Mouse (Mus musculus) kidney, postnatal 14 days (tissue): ENCODE measurements around the gene Olfr834.

Experiments used
- DNase-seq: peaks from one replicate; pipeline ENCODE4 v3.0.0; 2022; ENCODE audit warnings: mixed read lengths

Olfr834 gene

DNA sequence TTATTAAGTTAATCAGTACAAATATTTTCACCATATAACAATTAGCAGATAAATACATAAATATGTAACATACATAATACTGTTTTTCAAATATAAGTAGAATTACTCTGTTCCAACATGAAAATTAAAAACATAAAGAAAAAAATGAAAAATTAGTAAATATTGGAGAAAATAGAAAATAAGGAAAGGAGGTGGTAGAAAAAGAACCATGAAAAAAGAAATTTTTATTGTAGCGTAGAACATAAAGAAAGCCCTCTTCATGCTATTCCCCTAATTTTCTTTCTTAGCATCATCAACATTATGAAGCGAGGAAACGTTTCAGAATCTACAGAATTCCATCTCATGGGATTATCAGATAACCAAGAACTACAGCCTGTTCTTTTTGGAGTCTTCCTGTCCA is at the start of gene Olfr834:
TSS of gene Olfr834 (plus strand) at position 301 of the 400 bp plus-strand sequence.
- no peak for DNase-seq

DNA sequence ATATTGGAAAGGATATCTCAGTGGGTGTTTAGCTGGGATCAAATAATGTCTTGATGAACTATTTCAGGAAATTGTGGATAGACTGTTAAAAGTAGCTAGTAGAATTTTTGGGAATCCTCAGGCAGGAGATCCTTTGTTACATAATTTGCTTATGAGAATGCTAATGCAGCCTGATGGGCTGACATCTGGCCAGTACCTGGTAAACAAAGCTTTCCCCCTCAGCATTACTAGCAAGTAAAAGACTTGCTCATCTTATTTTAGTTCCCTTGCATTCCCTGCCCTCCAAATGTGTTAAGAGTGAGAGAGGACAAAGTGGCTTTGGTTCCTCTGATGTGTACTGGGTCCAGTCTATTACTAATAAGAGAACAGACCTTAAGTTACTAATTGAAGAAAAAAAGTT is 25.8 kb upstream of the Olfr834 start:
- no peak for DNase-seq

DNA sequence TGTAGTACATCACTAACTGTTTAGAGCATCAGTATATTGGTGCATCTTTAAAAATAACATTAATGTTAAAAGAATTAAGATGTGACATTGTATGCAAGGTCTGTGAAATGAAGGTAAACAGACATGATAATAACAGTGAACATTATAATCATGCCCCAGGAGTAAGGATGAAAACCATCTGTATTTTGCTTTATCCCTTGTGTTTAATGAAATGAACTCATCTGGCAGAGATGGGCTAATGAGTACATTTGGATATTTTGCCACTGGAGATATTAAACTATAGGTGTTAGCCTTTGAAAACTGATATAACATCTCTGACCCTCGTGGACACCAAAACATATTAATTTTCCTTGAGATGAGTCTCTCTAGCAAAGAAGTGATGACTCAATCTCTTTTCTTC is 44.6 kb downstream of the Olfr834 start, which contains the start of gene Olfr835:
TSS of gene Olfr835 (plus strand) at position 301 of the 400 bp plus-strand sequence.
- DNase-seq, result no peak
